Mouse (Mus musculus) heart, adult 2 months (tissue): ENCODE data around the gene Agap3.

Experiments used
- CTCF ChIP-seq: fragments of 200-600 bp; IDR thresholded peaks from 2 replicates; pipeline ENCODE4 v1.8.1; 2022; ENCODE audit warnings: antibody characterized with exemption, mild to moderate bottlenecking, moderate library complexity
- EP300 ChIP-seq: fragments of 200-500 bp; IDR thresholded peaks from 2 replicates; pipeline ENCODE4 v1.6.1; 2011; ENCODE audit warnings: low read depth, low read length, control low read depth; ENCODE audit not compliant: insufficient read depth
- POLR2A ChIP-seq: fragments of 200-500 bp; IDR thresholded peaks from 2 replicates; pipeline ENCODE4 v1.6.1; 2011; ENCODE audit warnings: mild to moderate bottlenecking, low read depth, low read length, control low read depth; ENCODE audit not compliant: insufficient read depth

DNA sequence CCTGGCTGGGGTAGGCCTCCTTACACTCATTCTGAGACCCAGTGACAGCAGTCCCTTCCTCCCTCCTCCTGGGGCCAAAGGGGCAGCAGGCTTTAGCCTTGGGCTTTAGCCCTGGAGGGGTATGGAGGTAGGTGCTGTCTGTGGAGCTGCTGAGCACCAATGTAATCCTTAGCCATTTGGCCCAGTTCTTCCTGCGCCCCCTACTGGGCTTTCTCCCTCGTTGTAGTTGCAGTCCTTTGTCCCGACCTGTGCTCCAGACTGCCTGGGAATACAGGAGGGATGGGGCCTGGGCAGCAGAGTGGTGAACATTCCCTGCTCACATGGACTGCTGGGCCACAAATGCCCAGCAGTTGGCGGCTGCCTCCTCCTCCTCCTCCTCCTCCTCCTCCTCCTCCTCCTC, 29.7 kb downstream of the Agap3 start:
- TF ChIP-seq CTCF (peak; percentile 74), EP300 (no peak), POLR2A (no peak)
